In the genomic region with DNA sequence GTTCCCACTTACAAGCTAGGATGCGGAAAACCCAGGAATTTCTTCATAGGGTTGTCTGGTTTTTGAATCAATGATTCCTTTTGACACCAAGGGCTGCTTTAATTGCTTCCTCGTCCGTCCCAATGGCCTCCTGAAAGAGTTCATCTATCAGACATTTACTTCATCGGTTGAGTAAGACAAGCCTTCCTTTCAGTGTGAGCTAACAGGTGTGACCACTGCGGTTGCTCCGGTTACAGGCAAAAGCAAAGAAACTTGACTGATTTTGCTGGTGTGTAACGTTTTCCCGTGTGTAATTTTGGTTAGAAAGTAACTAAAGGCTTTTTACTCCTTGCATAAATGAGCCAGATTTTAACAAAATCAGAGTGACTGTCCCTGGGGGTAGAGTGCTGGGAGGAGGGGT, we compare ENCODE assay signal across 27 mouse cellular contexts.
DNase-seq lines count a peak whose midpoint lies in the region; ATAC-seq lines count a peak whose summit lies in the region.
"Had no signal": no experiment of that assay in that cellular context is flagged by ENCODE, and none has a peak within 500 bp of the region (broad histone marks: within the 10 kb centered on the region; RNA-seq: fewer than 3 reads in every experiment).

No protein-coding gene starts in this region.

- no peak overlapping the region for H3K4me2 ChIP-seq in lung, embryonic 16.5 days (ENCODE audit: low read depth, low read length)
- no peak overlapping the region for H3K4me2 ChIP-seq in embryonic facial prominence, embryonic 12.5 days (replicated peaks)
- 0 out of 2 replicates have a peak overlapping the region, but pooled peaks have one; percentile 7 for H3K4me2 ChIP-seq in limb, embryonic 13.5 days (replicated peaks)
- H3K4me2 ChIP-seq in midbrain, embryonic 15.5 days: no peak overlapping the region
- H3K4me2 ChIP-seq: forebrain, embryonic 15.5 days; heart, embryonic 11.5 days; hindbrain, embryonic 14.5 days; kidney, embryonic 15.5 days; midbrain, embryonic 11.5 days; neural tube, embryonic 15.5 days had no signal

- DNase-seq in embryo, embryonic 10.5 days (ENCODE audit: low spot score): peak; percentile 33
- no peak for DNase-seq in embryo, embryonic 10 days (ENCODE audit: low spot score)
- no peak for DNase-seq in lung, adult 18-20 months
- DNase-seq in left cerebral cortex, adult 18-20 months (ENCODE audit: low spot score in 2 of 2): no peak
- DNase-seq: adrenal gland, adult 8-10 months; cerebellum, adult 9-10 months; cerebellum, postnatal 36 days; gastrocnemius, postnatal 25 days; heart, adult 18-20 months; heart, postnatal 36 days; kidney, adult 18-20 months; kidney, postnatal 25 days; right cerebral cortex, adult 18-20 months; spleen, adult 18-20 months had no signal

- no peaks in the 10 kb centered on the region for H3K9me3 ChIP-seq in lung, embryonic 16.5 days (ENCODE audit: control insufficient read depth, low read length)
- H3K9me3 ChIP-seq in embryonic facial prominence, embryonic 12.5 days: no peaks in the 10 kb centered on the region
- no peaks in the 10 kb centered on the region for H3K9me3 ChIP-seq in limb, embryonic 13.5 days
- H3K9me3 ChIP-seq in midbrain, embryonic 15.5 days: no peaks in the 10 kb centered on the region
- H3K9me3 ChIP-seq: forebrain, embryonic 15.5 days; kidney, embryonic 15.5 days; neural tube, embryonic 15.5 days had no signal

- no peak overlapping the region for H3K4me3 ChIP-seq in lung, embryonic 16.5 days (ENCODE audit: low read length)
- no peak overlapping the region for H3K4me3 ChIP-seq in embryonic facial prominence, embryonic 12.5 days
- H3K4me3 ChIP-seq in limb, embryonic 13.5 days: no peak overlapping the region
- H3K4me3 ChIP-seq in midbrain, embryonic 15.5 days: no peak overlapping the region
- H3K4me3 ChIP-seq: forebrain, embryonic 15.5 days; kidney, embryonic 15.5 days; neural tube, embryonic 15.5 days had no signal

- H3K9ac ChIP-seq in lung, embryonic 16.5 days (ENCODE audit: low read length): no peak overlapping the region; the same call in 1 of the 2 replicates
- no peak overlapping the region for H3K9ac ChIP-seq in embryonic facial prominence, embryonic 12.5 days
- H3K9ac ChIP-seq in limb, embryonic 13.5 days: no peak overlapping the region
- no peak overlapping the region for H3K9ac ChIP-seq in midbrain, embryonic 15.5 days
- H3K9ac ChIP-seq: forebrain, embryonic 15.5 days; hindbrain, embryonic 14.5 days; kidney, embryonic 15.5 days; liver, embryonic 14.5 days; neural tube, embryonic 15.5 days had no signal

- WGBS in lung, embryonic 16.5 days: 59% methylated on average over 8 of the region's 8 CpGs
- 32% methylated on average over 8 of the region's 8 CpGs for WGBS in embryonic facial prominence, embryonic 12.5 days
- WGBS in limb, embryonic 13.5 days: 56% methylated on average over 8 of the region's 8 CpGs
- 46% methylated on average over 8 of the region's 8 CpGs for WGBS in midbrain, embryonic 15.5 days

- H3K27me3 ChIP-seq in lung, embryonic 16.5 days (ENCODE audit: control insufficient read depth, insufficient read depth, low read depth, low read length): no peaks in the 10 kb centered on the region
- no peaks in the 10 kb centered on the region for H3K27me3 ChIP-seq in embryonic facial prominence, embryonic 12.5 days
- no peaks in the 10 kb centered on the region for H3K27me3 ChIP-seq in limb, embryonic 13.5 days
- no peaks in the 10 kb centered on the region for H3K27me3 ChIP-seq in midbrain, embryonic 15.5 days (replicated peaks)
- H3K27me3 ChIP-seq: CH12.LX; forebrain, embryonic 15.5 days; neural tube, embryonic 15.5 days had no signal

- H3K36me3 ChIP-seq in lung, embryonic 16.5 days (ENCODE audit: control insufficient read depth, insufficient read depth, low read length): no peaks in the 10 kb centered on the region
- H3K36me3 ChIP-seq in embryonic facial prominence, embryonic 12.5 days: no peaks in the 10 kb centered on the region
- no peaks in the 10 kb centered on the region for H3K36me3 ChIP-seq in limb, embryonic 13.5 days
- H3K36me3 ChIP-seq in midbrain, embryonic 15.5 days (replicated peaks): no peaks in the 10 kb centered on the region
- H3K36me3 ChIP-seq: forebrain, embryonic 15.5 days; kidney, embryonic 15.5 days; neural tube, embryonic 15.5 days had no signal

- H3K27ac ChIP-seq in lung, embryonic 16.5 days (ENCODE audit: low read length): peak overlapping the region; percentile 30; the same call in 1 of the 2 replicates
- peak overlapping the region; percentile 18 for H3K27ac ChIP-seq in embryonic facial prominence, embryonic 12.5 days
- H3K27ac ChIP-seq in limb, embryonic 13.5 days: peak overlapping the region; percentile 70; the same call in 1 of the 2 replicates
- H3K27ac ChIP-seq in midbrain, embryonic 15.5 days: no peak overlapping the region
- H3K27ac ChIP-seq: forebrain, embryonic 15.5 days; hindbrain, embryonic 14.5 days; kidney, embryonic 15.5 days; liver, embryonic 14.5 days; neural tube, embryonic 15.5 days had no signal

- no peak for ATAC-seq in lung, embryonic 16.5 days (ENCODE audit: low read depth)
- ATAC-seq in embryonic facial prominence, embryonic 12.5 days (ENCODE audit: insufficient number of reproducible peaks, insufficient read depth, low FRiP score, low TSS enrichment): no peak
- no peak for ATAC-seq in limb, embryonic 13.5 days (ENCODE audit: low FRiP score, low read depth)
- ATAC-seq in midbrain, embryonic 15.5 days (replicated peaks): no peak
- ATAC-seq: forebrain, embryonic 15.5 days; lung, postnatal 0 days had no signal

- peaks cover 10% of the 10 kb centered on the region for H3K4me1 ChIP-seq in lung, embryonic 16.5 days (replicated peaks; ENCODE audit: control insufficient read depth, insufficient read depth, low read length)
- H3K4me1 ChIP-seq in embryonic facial prominence, embryonic 12.5 days: peaks cover 11% of the 10 kb centered on the region
- peaks cover 27% of the 10 kb centered on the region for H3K4me1 ChIP-seq in limb, embryonic 13.5 days
- H3K4me1 ChIP-seq in midbrain, embryonic 15.5 days: no peaks in the 10 kb centered on the region
- H3K4me1 ChIP-seq: forebrain, embryonic 15.5 days; kidney, embryonic 15.5 days had no signal
